ENCODE assay signal across 9 mouse cellular contexts in genomic region chr11:87760301-87761081, GRCm38 (mm10). TPM values are rescaled to one million over a fixed set of nuclear protein-coding genes. Genes with fewer than 3 reads are reported as not detected.
DNase-seq lines count a peak whose midpoint lies in the region; ATAC-seq and TF ChIP-seq lines count a peak whose summit lies in the region.
"Had no signal": no experiment of that assay in that cellular context is flagged by ENCODE, and none has a peak within 500 bp of the region (broad histone marks: within the 10 kb centered on the region; RNA-seq: fewer than 3 reads in every experiment).

Tspoap1 (plus strand) TSS chr11:87760541.

- peaks cover 54% of the 10 kb centered on the region for H3K4me1 ChIP-seq in forebrain, embryonic 15.5 days
- H3K4me1 ChIP-seq in midbrain, embryonic 16.5 days (ENCODE audit: control insufficient read depth, insufficient read depth, low read length), result peaks cover 30% of the 10 kb centered on the region
- H3K4me1 ChIP-seq in heart, embryonic 11.5 days (ENCODE audit: control insufficient read depth, insufficient read depth, low read length), result peaks cover 8% of the 10 kb centered on the region
- no peaks in the 10 kb centered on the region for H3K4me1 ChIP-seq in lung, adult 2 months (ENCODE audit: control insufficient read depth, insufficient read depth, low read length)

- no peak for TF ChIP-seq POLR2A in lung, adult 2 months (IDR thresholded peaks at IDR 0.05; ENCODE audit: borderline replicate concordance, extremely low read depth, low read depth, low read length)

- peak within 1 kb of the TSS; percentile 82 for H3K9ac ChIP-seq in forebrain, embryonic 15.5 days (replicated peaks)
- H3K9ac ChIP-seq in midbrain, embryonic 16.5 days (ENCODE audit: low read depth, low read length), result peak within 1 kb of the TSS; percentile 84
- H3K9ac ChIP-seq in heart, embryonic 11.5 days (ENCODE audit: low read depth, low read length), result no peak within 1 kb of the TSS
- H3K9ac ChIP-seq: limb, embryonic 15.5 days had no signal

- peak within 1 kb of the TSS; percentile 95 for H3K4me2 ChIP-seq in forebrain, embryonic 15.5 days (replicated peaks)
- peak within 1 kb of the TSS; percentile 90 for H3K4me2 ChIP-seq in midbrain, embryonic 16.5 days (ENCODE audit: low read length)
- no peak within 1 kb of the TSS for H3K4me2 ChIP-seq in heart, embryonic 11.5 days
- H3K4me2 ChIP-seq: limb, embryonic 15.5 days had no signal

- peak within 1 kb of the TSS; percentile 68 for H3K4me3 ChIP-seq in forebrain, embryonic 15.5 days
- peak within 1 kb of the TSS; percentile 54 for H3K4me3 ChIP-seq in midbrain, embryonic 16.5 days (ENCODE audit: low read depth, low read length)
- H3K4me3 ChIP-seq in heart, embryonic 11.5 days (ENCODE audit: low read depth, low read length), result no peak within 1 kb of the TSS
- H3K4me3 ChIP-seq in lung, adult 2 months (replicated peaks; ENCODE audit: extremely low read depth, low read depth, low read length), result no peak within 1 kb of the TSS
- H3K4me3 ChIP-seq: limb, embryonic 15.5 days had no signal

- H3K36me3 ChIP-seq in forebrain, embryonic 15.5 days, result no peaks in the 10 kb centered on the region
- no peaks in the 10 kb centered on the region for H3K36me3 ChIP-seq in midbrain, embryonic 16.5 days (ENCODE audit: control insufficient read depth, insufficient read depth, low read length)
- H3K36me3 ChIP-seq in heart, embryonic 11.5 days (ENCODE audit: control insufficient read depth, insufficient read depth, low read length), result no peaks in the 10 kb centered on the region
- H3K36me3 ChIP-seq: limb, embryonic 15.5 days had no signal

- WGBS in forebrain, embryonic 15.5 days, result 4% methylated on average over 23 of the region's 23 CpGs
- 2% methylated on average over 23 of the region's 23 CpGs for WGBS in midbrain, embryonic 16.5 days
- 8% methylated on average over 23 of the region's 23 CpGs for WGBS in heart, embryonic 11.5 days (ENCODE audit: insufficient replicate concordance)
- 10% methylated on average over 23 of the region's 23 CpGs for WGBS in lung, adult 2 months

- no peak for TF ChIP-seq CTCF in lung, adult 2 months (IDR thresholded peaks at IDR 0.05; ENCODE audit: insufficient read depth, low read length)

- H3K27me3 ChIP-seq in forebrain, embryonic 15.5 days, result no peaks in the 10 kb centered on the region; the same call in 1 of the 2 replicates
- no peaks in the 10 kb centered on the region for H3K27me3 ChIP-seq in midbrain, embryonic 16.5 days (ENCODE audit: control insufficient read depth, insufficient read depth, low read depth, low read length)
- H3K27me3 ChIP-seq in heart, embryonic 11.5 days (ENCODE audit: control insufficient read depth, insufficient read depth, low read length), result peaks cover 62% of the 10 kb centered on the region

- peak; percentile 84 for DNase-seq in 416B (ENCODE audit: low read depth)
- peak; percentile 59 for DNase-seq in cerebellum, adult 11 months
- DNase-seq in left cerebral cortex, adult 9 months (ENCODE audit: low spot score in 2 of 2), result peak; percentile 62 to 76
- no peak for DNase-seq in adipocyte (ENCODE audit: low spot score)
- DNase-seq in lung, adult 2 months, result no peak

- H3K27ac ChIP-seq in forebrain, embryonic 15.5 days (replicated peaks), result peak within 1 kb of the TSS; percentile 80
- H3K27ac ChIP-seq in midbrain, embryonic 16.5 days (ENCODE audit: low read length), result peak within 1 kb of the TSS; percentile 90
- H3K27ac ChIP-seq in heart, embryonic 11.5 days (ENCODE audit: low read depth, low read length), result no peak within 1 kb of the TSS
- H3K27ac ChIP-seq: limb, embryonic 15.5 days had no signal

- peak; percentile 86 for ATAC-seq in forebrain, embryonic 15.5 days (replicated peaks)
- ATAC-seq in midbrain, embryonic 16.5 days, result peak; percentile 81
- ATAC-seq in heart, embryonic 11.5 days (replicated peaks; ENCODE audit: insufficient number of reproducible peaks, low FRiP score, low TSS enrichment), result no peak

- no peaks in the 10 kb centered on the region for H3K9me3 ChIP-seq in forebrain, embryonic 15.5 days
- H3K9me3 ChIP-seq in midbrain, embryonic 16.5 days (replicated peaks; ENCODE audit: control insufficient read depth, low read length, poor library complexity, severe bottlenecking), result no peaks in the 10 kb centered on the region
- no peaks in the 10 kb centered on the region for H3K9me3 ChIP-seq in heart, embryonic 11.5 days (replicated peaks; ENCODE audit: control insufficient read depth, low read length)
- H3K9me3 ChIP-seq: limb, embryonic 15.5 days had no signal

RNA-seq across cellular contexts. Expression of gene Tspoap1, which starts in this region (rescaled TPM):
- 30.3 and 31.8 TPM in 2 replicates for polyA plus RNA-seq in forebrain, embryonic 15.5 days (2015; fragmentation: Nextera tagmentation; extraction: Ambion mirVana)
- polyA plus RNA-seq in midbrain, embryonic 16.5 days (2015; fragmentation: Nextera tagmentation; extraction: Ambion mirVana), result 62.6 and 68.5 TPM in 2 replicates
- polyA plus RNA-seq in heart, embryonic 11.5 days (2014; fragmentation: Nextera tagmentation; extraction: Ambion mirVana), result 0.72 and 1.2 TPM in 2 replicates
- 5.8 TPM in 2 replicates for polyA plus RNA-seq in lung, adult 2 months (2012; rRNA removed)

Comparison
In these comparisons a context has a peak if more than half of its experiments do, and no peak if none do; other contexts are left out.
1. DNase-seq: peak in 416B (single experiment), cerebellum, adult 11 months (single experiment) and left cerebral cortex, adult 9 months (2 of 2); none in adipocyte (single experiment) and lung, adult 2 months (single experiment).
2. H3K4me3 ChIP-seq: peak in forebrain, embryonic 15.5 days (single experiment) and midbrain, embryonic 16.5 days (single experiment); none in heart, embryonic 11.5 days (single experiment) and lung, adult 2 months (single experiment).